Mouse (Mus musculus): ENCODE results near the gene Ephb6. TPM values are rescaled to one million over a fixed set of nuclear protein-coding genes. Genes with fewer than 3 reads are reported as not detected.
"Not testable (repeated sequence)": the region's sequence is repeated elsewhere in the genome, so short reads cannot be mapped to it uniquely, and the experiment has no call there.

Gene Ephb6
- 17.7 and 18.4 TPM in 2 replicates for polyA plus RNA-seq (2016; fragmentation: Nextera tagmentation; extraction: Ambion mirVana)

- Histone ChIP-seq H3K4me3 (replicated peaks) (peak within 1 kb of the TSS; percentile 70), H3K4me1 (peaks cover 15% of the 10 kb centered on the region), H3K27me3 (peaks cover 8% of the 10 kb centered on the region; the same call in 1 of the 2 replicates), H3K9ac (peak within 1 kb of the TSS; percentile 83), H3K4me2 (peak within 1 kb of the TSS; percentile 83), H3K36me3 (replicated peaks) (no peaks in the 10 kb centered on the region), H3K27ac (peak within 1 kb of the TSS; percentile 91), H3K9me3 (no peaks in the 10 kb centered on the region)
- WGBS, result 1% methylated on average over 55 of the region's 68 CpGs
- ATAC-seq (ENCODE audit: low FRiP score), result peak; percentile 95
These were observed at the start of gene Ephb6 for GRCm38 (mm10) chr6:41605061-41605793. Gene Ephb6 (plus strand): TSS chr6:41605482.

DNA sequence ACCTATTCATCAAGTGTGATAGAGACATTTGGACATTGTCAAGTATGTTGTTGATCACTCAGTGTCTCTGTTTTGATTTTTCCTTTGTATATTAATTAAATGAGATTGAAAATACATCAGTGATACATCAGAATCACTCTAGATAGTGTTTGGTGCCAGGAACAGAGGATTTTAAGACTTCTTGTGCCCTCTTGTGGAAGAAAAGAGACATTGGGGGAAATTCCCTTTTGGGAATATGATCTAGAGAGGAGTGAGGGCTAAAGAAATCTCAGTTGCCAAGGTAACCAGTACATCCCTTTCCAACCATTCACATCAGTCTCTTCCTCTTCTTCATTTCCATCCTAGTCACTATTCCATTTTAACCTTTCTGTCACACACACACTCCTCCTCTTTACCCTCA, 48.9 kb upstream of the Ephb6 start:
- Histone ChIP-seq H3K36me3 (replicated peaks) (no peaks in the 10 kb centered on the region), H3K27ac (no peak overlapping the region), H3K9me3 (no peaks in the 10 kb centered on the region), H3K4me2 (no peak overlapping the region), H3K4me1 (no peaks in the 10 kb centered on the region), H3K9ac (no peak overlapping the region), H3K27me3 (no peaks in the 10 kb centered on the region), H3K4me3 (replicated peaks) (no peak overlapping the region)
- no peak for ATAC-seq (ENCODE audit: low FRiP score)

DNA sequence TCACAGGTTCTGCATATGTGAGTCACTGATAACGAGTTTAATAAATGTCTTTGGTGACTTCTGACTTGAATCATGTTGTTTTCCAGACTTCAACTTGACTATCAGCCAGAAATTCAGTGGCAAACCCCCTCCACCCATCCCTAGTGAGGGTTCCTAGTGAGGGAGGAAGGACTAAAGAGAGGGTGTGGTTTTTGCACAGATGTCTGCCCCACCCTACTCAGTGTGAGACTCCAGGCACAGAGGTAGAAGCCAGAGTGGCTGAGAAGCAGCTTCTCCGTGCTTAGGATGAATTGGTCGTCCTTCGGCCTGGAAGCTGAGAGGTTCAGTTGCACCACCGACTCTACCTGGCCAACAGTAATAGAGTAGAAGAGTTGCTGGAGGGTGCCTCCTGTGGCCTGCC, 47.8 kb upstream of the Ephb6 start:
- Histone ChIP-seq H3K27me3 (no peaks in the 10 kb centered on the region), H3K27ac (no peak overlapping the region), H3K4me1 (no peaks in the 10 kb centered on the region), H3K9ac (no peak overlapping the region), H3K9me3 (no peaks in the 10 kb centered on the region), H3K4me2 (no peak overlapping the region), H3K36me3 (replicated peaks) (no peaks in the 10 kb centered on the region), H3K4me3 (replicated peaks) (no peak overlapping the region)
- ATAC-seq (ENCODE audit: low FRiP score), result no peak
- WGBS, result 82% methylated on average over 5 of the region's 5 CpGs

- Histone ChIP-seq H3K36me3 (replicated peaks) (no peaks in the 10 kb centered on the region), H3K27ac (no peak overlapping the region), H3K27me3 (no peaks in the 10 kb centered on the region), H3K4me1 (no peaks in the 10 kb centered on the region), H3K9me3 (no peaks in the 10 kb centered on the region), H3K9ac (no peak overlapping the region), H3K4me3 (replicated peaks) (no peak overlapping the region), H3K4me2 (no peak overlapping the region)
- WGBS, result 64% methylated on average over 2 of the region's 2 CpGs
- ATAC-seq (ENCODE audit: low FRiP score), result no peak
These were observed 47.0 kb upstream of the Ephb6 start for GRCm38 (mm10) chr6:41558271-41558670.

- Histone ChIP-seq H3K9me3 (no peaks in the 10 kb centered on the region), H3K4me2 (no peak overlapping the region), H3K4me3 (replicated peaks) (no peak overlapping the region), H3K9ac (no peak overlapping the region), H3K36me3 (replicated peaks) (no peaks in the 10 kb centered on the region), H3K4me1 (no peaks in the 10 kb centered on the region), H3K27me3 (no peaks in the 10 kb centered on the region), H3K27ac (no peak overlapping the region)
- no peak for ATAC-seq (ENCODE audit: low FRiP score)
- WGBS, result 68% methylated on average over 3 of the region's 3 CpGs
These were observed 46.0 kb upstream of the Ephb6 start for GRCm38 (mm10) chr6:41559331-41559730.

DNA sequence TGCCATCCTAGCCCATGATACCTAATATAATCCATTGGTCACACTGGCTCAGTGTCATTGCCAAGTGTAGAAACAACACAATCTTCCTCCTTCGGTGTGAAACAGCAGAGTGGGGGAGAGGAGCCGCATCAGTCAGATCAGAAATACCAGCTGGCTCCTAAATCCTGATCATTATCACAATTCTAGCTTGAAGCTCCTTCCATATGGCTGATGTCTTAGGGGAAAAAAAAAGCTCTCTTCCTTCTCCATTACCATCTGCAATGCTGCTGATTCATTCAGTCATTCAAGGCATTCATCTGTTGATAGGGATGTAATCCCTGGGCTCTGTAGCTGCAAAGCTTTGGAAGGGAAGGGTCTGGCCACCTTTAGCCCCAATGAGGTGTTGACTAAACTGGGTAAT, 45.0 kb upstream of the Ephb6 start:
- Histone ChIP-seq H3K4me3 (replicated peaks) (no peak overlapping the region), H3K9ac (no peak overlapping the region), H3K36me3 (replicated peaks) (no peaks in the 10 kb centered on the region), H3K4me1 (no peaks in the 10 kb centered on the region), H3K9me3 (no peaks in the 10 kb centered on the region), H3K27ac (no peak overlapping the region), H3K27me3 (no peaks in the 10 kb centered on the region), H3K4me2 (no peak overlapping the region)
- 80% methylated on average over 2 of the region's 2 CpGs for WGBS
- ATAC-seq (ENCODE audit: low FRiP score), result no peak

- Histone ChIP-seq H3K36me3 (replicated peaks) (no peaks in the 10 kb centered on the region), H3K9me3 (no peaks in the 10 kb centered on the region), H3K4me2 (peak overlapping the region; percentile 37), H3K27me3 (no peaks in the 10 kb centered on the region), H3K4me3 (replicated peaks) (peak overlapping the region; percentile 19; the same call in 1 of the 2 replicates), H3K27ac (no peak overlapping the region), H3K4me1 (no peaks in the 10 kb centered on the region), H3K9ac (no peak overlapping the region)
- no peak for ATAC-seq (ENCODE audit: low FRiP score)
- 86% methylated on average over 4 of the region's 4 CpGs for WGBS
These were observed 42.7 kb upstream of the Ephb6 start for GRCm38 (mm10) chr6:41562598-41562997.

- H3K9ac ChIP-seq; H3K27ac ChIP-seq; H3K4me3 ChIP-seq (replicated peaks); H3K4me1 ChIP-seq; H3K36me3 ChIP-seq (replicated peaks); H3K9me3 ChIP-seq; H3K27me3 ChIP-seq: not testable (repeated sequence)
- 60% methylated on average over 5 of the region's 23 CpGs for WGBS
- peak overlapping the region; percentile 24; the same call in 1 of the 2 replicates for H3K4me2 ChIP-seq
- ATAC-seq (ENCODE audit: low FRiP score), result peak; percentile 67
These were observed 42.0 kb upstream of the Ephb6 start for GRCm38 (mm10) chr6:41563104-41563951.

- no peak overlapping the region for H3K9ac ChIP-seq
- H3K4me2 ChIP-seq, result no peak overlapping the region
- H3K4me1 ChIP-seq, result no peaks in the 10 kb centered on the region
- ATAC-seq (ENCODE audit: low FRiP score), result no peak
- H3K27ac ChIP-seq, result no peak overlapping the region
- H3K36me3 ChIP-seq (replicated peaks), result no peaks in the 10 kb centered on the region
- H3K9me3 ChIP-seq, result no peaks in the 10 kb centered on the region
- no peak overlapping the region for H3K4me3 ChIP-seq (replicated peaks)
- 75% methylated on average over 1 of the region's 1 CpGs for WGBS
- no peaks in the 10 kb centered on the region for H3K27me3 ChIP-seq
These were observed 40.0 kb upstream of the Ephb6 start for GRCm38 (mm10) chr6:41565261-41565660.

DNA sequence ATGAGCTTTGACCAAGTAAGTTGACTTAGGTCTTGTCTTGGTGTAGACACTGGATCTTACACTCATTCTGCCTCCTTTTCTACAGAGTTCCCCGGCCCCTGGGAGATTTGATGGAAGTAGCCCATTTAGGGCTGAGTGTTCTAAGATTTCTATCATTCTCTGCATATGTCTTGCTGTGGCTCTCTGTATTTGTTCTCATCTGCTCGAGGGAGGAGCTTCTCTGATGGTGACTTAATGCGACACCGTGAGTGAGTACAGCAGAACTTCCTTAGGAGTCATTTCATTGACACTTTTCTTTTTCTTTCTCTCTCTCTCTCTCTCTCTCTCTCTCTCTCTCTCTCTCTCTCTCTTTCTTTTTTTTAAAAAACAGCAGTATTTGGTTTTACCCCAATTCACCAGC, 38.3 kb upstream of the Ephb6 start:
- Histone ChIP-seq H3K4me1 (no peaks in the 10 kb centered on the region), H3K36me3 (replicated peaks) (no peaks in the 10 kb centered on the region), H3K27ac (no peak overlapping the region), H3K4me3 (replicated peaks) (no peak overlapping the region), H3K9ac (no peak overlapping the region), H3K27me3 (no peaks in the 10 kb centered on the region), H3K4me2 (no peak overlapping the region), H3K9me3 (no peaks in the 10 kb centered on the region)
- WGBS, result 90% methylated on average over 4 of the region's 4 CpGs
- ATAC-seq (ENCODE audit: low FRiP score), result no peak

GRCm38 (mm10) chr6:41569078-41569477, 36.2 kb upstream of the Ephb6 start:
- Histone ChIP-seq H3K9me3 (no peaks in the 10 kb centered on the region), H3K4me2 (no peak overlapping the region), H3K4me3 (replicated peaks) (no peak overlapping the region), H3K4me1 (no peaks in the 10 kb centered on the region), H3K9ac (no peak overlapping the region), H3K36me3 (replicated peaks) (no peaks in the 10 kb centered on the region), H3K27me3 (no peaks in the 10 kb centered on the region), H3K27ac (no peak overlapping the region)
- 85% methylated on average over 3 of the region's 3 CpGs for WGBS
- ATAC-seq (ENCODE audit: low FRiP score), result no peak

GRCm38 (mm10) chr6:41576526-41577097, 28.7 kb upstream of the Ephb6 start:
- Histone ChIP-seq H3K9ac (no peak overlapping the region), H3K27ac (no peak overlapping the region), H3K4me1 (peaks cover 5% of the 10 kb centered on the region; the same call in 1 of the 2 replicates), H3K9me3 (no peaks in the 10 kb centered on the region), H3K36me3 (replicated peaks) (no peaks in the 10 kb centered on the region), H3K4me3 (replicated peaks) (no peak overlapping the region), H3K27me3 (0 out of 2 replicates have a peak, but pooled peaks cover 2% of the 10 kb centered on the region), H3K4me2 (no peak overlapping the region)
- ATAC-seq (ENCODE audit: low FRiP score), result no peak
- WGBS, result 61% methylated on average over 5 of the region's 5 CpGs
